Mouse (Mus musculus): ENCODE data around the gene Dtnbp1. TPM values are rescaled to one million over a fixed set of nuclear protein-coding genes. Genes with fewer than 3 reads are reported as not detected.

Dtnbp1 gene
- polyA plus RNA-seq, 1 experiment, result 136 TPM

GRCm38 (mm10) chr13:45023356-45024150 is 21.6 kb upstream of the Dtnbp1 start:
- H3K4me3 ChIP-seq (ENCODE audit: insufficient read depth, low read depth, low read length), result no peak overlapping the region
- H3K27ac ChIP-seq (replicated peaks; ENCODE audit: low read depth, low read length), result no peak overlapping the region
- 0 out of 2 replicates have a peak, but pooled peaks cover 2% of the 10 kb centered on the region for H3K4me1 ChIP-seq (ENCODE audit: control insufficient read depth, insufficient read depth, insufficient read length, low read length)

- Histone ChIP-seq H3K27ac (replicated peaks; ENCODE audit: low read depth, low read length) (no peak overlapping the region), H3K4me1 (ENCODE audit: control insufficient read depth, insufficient read depth, insufficient read length, low read length) (no peaks in the 10 kb centered on the region), H3K4me3 (ENCODE audit: insufficient read depth, low read depth, low read length) (no peak overlapping the region)
These were observed 6.2 kb upstream of the Dtnbp1 start for GRCm38 (mm10) chr13:45008150-45008549.

GRCm38 (mm10) chr13:45007726-45008125 is 5.8 kb upstream of the Dtnbp1 start:
- Histone ChIP-seq H3K4me3 (ENCODE audit: insufficient read depth, low read depth, low read length) (no peak overlapping the region), H3K27ac (replicated peaks; ENCODE audit: low read depth, low read length) (no peak overlapping the region), H3K4me1 (ENCODE audit: control insufficient read depth, insufficient read depth, insufficient read length, low read length) (no peaks in the 10 kb centered on the region)

- H3K4me1 ChIP-seq (ENCODE audit: control insufficient read depth, insufficient read depth, insufficient read length, low read length), result 0 out of 2 replicates have a peak, but pooled peaks cover 2% of the 10 kb centered on the region
- H3K4me3 ChIP-seq (ENCODE audit: insufficient read depth, low read depth, low read length), result no peak overlapping the region
- no peak overlapping the region for H3K27ac ChIP-seq (replicated peaks; ENCODE audit: low read depth, low read length)
These were observed 4.5 kb upstream of the Dtnbp1 start for GRCm38 (mm10) chr13:45006483-45006882.

- no peak overlapping the region for H3K4me3 ChIP-seq (ENCODE audit: insufficient read depth, low read depth, low read length)
- no peak overlapping the region for H3K27ac ChIP-seq (replicated peaks; ENCODE audit: low read depth, low read length)
- H3K4me1 ChIP-seq (ENCODE audit: control insufficient read depth, insufficient read depth, insufficient read length, low read length), result 0 out of 2 replicates have a peak, but pooled peaks cover 2% of the 10 kb centered on the region
These were observed 3.9 kb upstream of the Dtnbp1 start for GRCm38 (mm10) chr13:45005861-45006260.

GRCm38 (mm10) chr13:45004987-45005592 is 3.1 kb upstream of the Dtnbp1 start:
- 0 out of 2 replicates have a peak, but pooled peaks cover 4% of the 10 kb centered on the region for H3K4me1 ChIP-seq (ENCODE audit: control insufficient read depth, insufficient read depth, insufficient read length, low read length)
- no peak overlapping the region for H3K4me3 ChIP-seq (ENCODE audit: insufficient read depth, low read depth, low read length)
- no peak overlapping the region for H3K27ac ChIP-seq (replicated peaks; ENCODE audit: low read depth, low read length)

GRCm38 (mm10) chr13:45003026-45003425 is 1.1 kb upstream of the Dtnbp1 start:
- Histone ChIP-seq H3K27ac (replicated peaks; ENCODE audit: low read depth, low read length) (no peak overlapping the region), H3K4me3 (ENCODE audit: insufficient read depth, low read depth, low read length) (no peak overlapping the region), H3K4me1 (ENCODE audit: control insufficient read depth, insufficient read depth, insufficient read length, low read length) (0 out of 2 replicates have a peak, but pooled peaks cover 5% of the 10 kb centered on the region)

- H3K27ac ChIP-seq (replicated peaks; ENCODE audit: low read depth, low read length), result peak overlapping the region; percentile 88
- H3K4me1 ChIP-seq (ENCODE audit: control insufficient read depth, insufficient read depth, insufficient read length, low read length), result 0 out of 2 replicates have a peak, but pooled peaks cover 5% of the 10 kb centered on the region
- H3K4me3 ChIP-seq (ENCODE audit: insufficient read depth, low read depth, low read length), result peak overlapping the region; percentile 83
These were observed 578 bp downstream of the Dtnbp1 start for GRCm38 (mm10) chr13:45001228-45001910.

- Histone ChIP-seq H3K27ac (replicated peaks; ENCODE audit: low read depth, low read length) (peak overlapping the region; percentile 88), H3K4me3 (ENCODE audit: insufficient read depth, low read depth, low read length) (peak overlapping the region; percentile 83), H3K4me1 (ENCODE audit: control insufficient read depth, insufficient read depth, insufficient read length, low read length) (0 out of 2 replicates have a peak, but pooled peaks cover 5% of the 10 kb centered on the region)
These were observed 1.1 kb downstream of the Dtnbp1 start for GRCm38 (mm10) chr13:45000836-45001227.

- Histone ChIP-seq H3K4me1 (ENCODE audit: control insufficient read depth, insufficient read depth, insufficient read length, low read length) (0 out of 2 replicates have a peak, but pooled peaks cover 5% of the 10 kb centered on the region), H3K27ac (replicated peaks; ENCODE audit: low read depth, low read length) (no peak overlapping the region), H3K4me3 (ENCODE audit: insufficient read depth, low read depth, low read length) (no peak overlapping the region)
These were observed 2.7 kb downstream of the Dtnbp1 start for GRCm38 (mm10) chr13:44999211-44999610.

GRCm38 (mm10) chr13:44996339-44996738 is 5.6 kb downstream of the Dtnbp1 start:
- H3K4me1 ChIP-seq (ENCODE audit: control insufficient read depth, insufficient read depth, insufficient read length, low read length), result 0 out of 2 replicates have a peak, but pooled peaks cover 3% of the 10 kb centered on the region
- no peak overlapping the region for H3K4me3 ChIP-seq (ENCODE audit: insufficient read depth, low read depth, low read length)
- no peak overlapping the region for H3K27ac ChIP-seq (replicated peaks; ENCODE audit: low read depth, low read length)

GRCm38 (mm10) chr13:44992550-44993205 is 9.3 kb downstream of the Dtnbp1 start:
- Histone ChIP-seq H3K4me3 (ENCODE audit: insufficient read depth, low read depth, low read length) (no peak overlapping the region), H3K4me1 (ENCODE audit: control insufficient read depth, insufficient read depth, insufficient read length, low read length) (no peaks in the 10 kb centered on the region), H3K27ac (replicated peaks; ENCODE audit: low read depth, low read length) (no peak overlapping the region)

- Histone ChIP-seq H3K4me3 (ENCODE audit: insufficient read depth, low read depth, low read length) (no peak overlapping the region), H3K27ac (replicated peaks; ENCODE audit: low read depth, low read length) (no peak overlapping the region), H3K4me1 (ENCODE audit: control insufficient read depth, insufficient read depth, insufficient read length, low read length) (no peaks in the 10 kb centered on the region)
These were observed 10.0 kb downstream of the Dtnbp1 start for GRCm38 (mm10) chr13:44991936-44992335.

GRCm38 (mm10) chr13:44990073-44990682 is 11.8 kb downstream of the Dtnbp1 start:
- H3K4me3 ChIP-seq (ENCODE audit: insufficient read depth, low read depth, low read length), result no peak overlapping the region
- no peak overlapping the region for H3K27ac ChIP-seq (replicated peaks; ENCODE audit: low read depth, low read length)
- peaks cover 3% of the 10 kb centered on the region; the same call in 1 of the 2 replicates for H3K4me1 ChIP-seq (ENCODE audit: control insufficient read depth, insufficient read depth, insufficient read length, low read length)
